Mouse (Mus musculus): ENCODE data around the gene 4930451I11Rik. TPM values are rescaled to one million over a fixed set of nuclear protein-coding genes. Genes with fewer than 3 reads are reported as not detected.

The 4930451I11Rik gene
- total and polyA plus RNA-seq, 3 experiments = not detected

GRCm38 (mm10) chr7:126845516-126845915 is 14.1 kb upstream of the 4930451I11Rik start:
- in situ Hi-C loops (cut with MboI; ENCODE audit: low pct_ligation_motif_present, low pct_unique_long_range_greater_than_20kb, low sequenced_read_pairs) = no loop called here

DNA sequence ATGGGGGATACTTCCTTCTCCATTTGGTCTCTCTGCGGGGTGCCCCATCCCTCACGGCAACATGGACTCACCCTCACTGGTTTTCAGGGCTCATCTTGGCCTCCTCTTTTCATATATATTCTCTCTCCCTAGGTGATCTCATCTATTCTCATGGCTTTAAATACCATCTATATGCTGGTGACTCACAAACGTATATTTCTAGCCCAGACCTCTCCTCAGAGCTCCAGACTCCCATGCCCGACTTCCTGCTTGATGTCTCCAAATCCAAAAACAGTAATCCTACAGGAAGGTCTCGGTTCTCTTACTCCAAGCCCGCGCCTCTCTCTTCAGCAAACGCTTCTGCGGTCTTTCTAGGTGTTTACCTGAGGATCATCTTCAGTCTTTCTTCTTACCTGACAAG is 11.8 kb upstream of the 4930451I11Rik start:
- TF ChIP-seq BHLHE40 (IDR thresholded peaks at IDR 0.05; ENCODE audit: low read depth, low read length) (no peak), ZKSCAN1 (IDR thresholded peaks at IDR 0.05; ENCODE audit: borderline replicate concordance, low read depth, low read length) (no peak), ZNF384 (IDR thresholded peaks at IDR 0.05; ENCODE audit: low read depth, low read length) (no peak), RCOR1 (conservative IDR thresholded peaks at IDR 0.05; ENCODE audit: low read depth, low read length) (no peak), CHD1 (IDR thresholded peaks at IDR 0.05; ENCODE audit: low read depth, low read length) (no peak), GABPA (IDR thresholded peaks at IDR 0.05; ENCODE audit: insufficient replicate concordance, low read depth, low read length) (no peak), POLR2A (IDR thresholded peaks at IDR 0.05; ENCODE audit: low read depth, low read length) (no peak), ETS1 (conservative IDR thresholded peaks at IDR 0.05; ENCODE audit: low read depth, low read length) (no peak), PAX5 (IDR thresholded peaks at IDR 0.05; ENCODE audit: low read length) (no peak), NELFE (IDR thresholded peaks at IDR 0.05; ENCODE audit: low read depth, low read length) (no peak), IRF4 (IDR thresholded peaks at IDR 0.05; ENCODE audit: low read depth, low read length) (no peak), ZC3H11A (IDR thresholded peaks at IDR 0.05; ENCODE audit: low read depth, low read length) (no peak), JUND (conservative IDR thresholded peaks at IDR 0.05; ENCODE audit: low read depth, low read length) (no peak), E2F4 (IDR thresholded peaks at IDR 0.05; ENCODE audit: insufficient replicate concordance, low read depth, low read length) (no peak), HCFC1 (IDR thresholded peaks at IDR 0.05; ENCODE audit: low read depth, low read length) (no peak), MYC (IDR thresholded peaks at IDR 0.05; ENCODE audit: low read depth, low read length) (no peak)
- no peak overlapping the region for H3K9ac ChIP-seq (ENCODE audit: insufficient read depth, low read depth)
- H3K9me3 ChIP-seq (replicated peaks; ENCODE audit: low read length) = peaks cover 8% of the 10 kb centered on the region
- in situ Hi-C loops (cut with MboI; ENCODE audit: low pct_ligation_motif_present, low pct_unique_long_range_greater_than_20kb, low sequenced_read_pairs) (no loop called here), dilution Hi-C loops (cut with MboI; ENCODE audit: extremely low pct_ligation_motif_present, extremely low pct_unique_long_range_greater_than_20kb, low sequenced_read_pairs) (no loop called here)
- DNase-seq (ENCODE audit: extremely low read depth) = no peak
- no peaks in the 10 kb centered on the region for H3K79me2 ChIP-seq (replicated peaks; ENCODE audit: control insufficient read depth, extremely low read depth, insufficient read depth, poor library complexity, severe bottlenecking)
- H3K4me1 ChIP-seq (ENCODE audit: control insufficient read depth in 1 of 2, insufficient read depth in 2 of 2) = no peaks in the 10 kb centered on the region
- H3K36me3 ChIP-seq (replicated peaks in 1 of 2; ENCODE audit: control insufficient read depth in 1 of 2, insufficient read depth in 1 of 2, low read length in 1 of 2) = no peaks in the 10 kb centered on the region
- no peak overlapping the region for H3K4me2 ChIP-seq (ENCODE audit: insufficient read depth, low read depth, poor library complexity, severe bottlenecking)
- no peak overlapping the region for H3K4me3 ChIP-seq (replicated peaks in 1 of 3; ENCODE audit: low read depth in 2 of 3, low read length in 2 of 3, poor library complexity in 1 of 3)
- H3K27me3 ChIP-seq (replicated peaks) = peaks cover 16% of the 10 kb centered on the region
- H3K27ac ChIP-seq (ENCODE audit: insufficient read depth, low read depth) = no peak overlapping the region

More at GRCm38 (mm10) chr7:126845516-126845915, 14.1 kb upstream of the 4930451I11Rik start:
- peaks cover 0 to 6% of the 10 kb centered on the region in 2 experiments; a peak in 1 of 4 replicates for H3K4me1 ChIP-seq (ENCODE audit: control insufficient read depth in 1 of 2, insufficient read depth in 2 of 2)
- H3K9me3 ChIP-seq (replicated peaks; ENCODE audit: low read length) = peaks cover 8% of the 10 kb centered on the region
- no peak overlapping the region for H3K9ac ChIP-seq (ENCODE audit: insufficient read depth, low read depth)
- H3K27ac ChIP-seq (ENCODE audit: insufficient read depth, low read depth) = no peak overlapping the region
- no peak for TF ChIP-seq JUN (IDR thresholded peaks at IDR 0.05; ENCODE audit: insufficient read depth, low read depth, low read length)
- no peak for TF ChIP-seq SMC3 (IDR thresholded peaks at IDR 0.05; ENCODE audit: low read depth, low read length)
- TF ChIP-seq TBP (conservative IDR thresholded peaks at IDR 0.05; ENCODE audit: low read depth, low read length) = no peak
- TF ChIP-seq MAX (IDR thresholded peaks at IDR 0.05; ENCODE audit: low read length) = no peak
- TF ChIP-seq PAX5 (IDR thresholded peaks at IDR 0.05; ENCODE audit: low read length) = no peak
- TF ChIP-seq MAFK (IDR thresholded peaks at IDR 0.05; ENCODE audit: insufficient replicate concordance, low read length) = no peak
- no peak for TF ChIP-seq ZNF384 (IDR thresholded peaks at IDR 0.05; ENCODE audit: low read depth, low read length)
- no peak for TF ChIP-seq POLR2A (IDR thresholded peaks at IDR 0.05; ENCODE audit: low read depth, low read length)
- TF ChIP-seq ZMIZ1 (IDR thresholded peaks at IDR 0.05; ENCODE audit: low read depth, low read length) = no peak
- TF ChIP-seq NELFE (IDR thresholded peaks at IDR 0.05; ENCODE audit: low read depth, low read length) = no peak
- TF ChIP-seq HCFC1 (IDR thresholded peaks at IDR 0.05; ENCODE audit: low read depth, low read length) = no peak
- TF ChIP-seq UBTF (IDR thresholded peaks at IDR 0.05; ENCODE audit: low read depth, low read length) = no peak
- no peak for TF ChIP-seq ETS1 (conservative IDR thresholded peaks at IDR 0.05; ENCODE audit: low read depth, low read length)
- no peak for TF ChIP-seq ZKSCAN1 (IDR thresholded peaks at IDR 0.05; ENCODE audit: borderline replicate concordance, low read depth, low read length)
- no peak for TF ChIP-seq CHD2 (IDR thresholded peaks at IDR 0.05; ENCODE audit: low read length)
- TF ChIP-seq GABPA (IDR thresholded peaks at IDR 0.05; ENCODE audit: insufficient replicate concordance, low read depth, low read length) = no peak
- TF ChIP-seq NRF1 (IDR thresholded peaks at IDR 0.05; ENCODE audit: low read depth, low read length) = no peak
- no peak overlapping the region for H3K4me2 ChIP-seq (ENCODE audit: insufficient read depth, low read depth, poor library complexity, severe bottlenecking)
- dilution Hi-C loops (cut with MboI; ENCODE audit: extremely low pct_ligation_motif_present, extremely low pct_unique_long_range_greater_than_20kb, low sequenced_read_pairs) = no loop called here
- no peak for DNase-seq (ENCODE audit: extremely low read depth)
- peaks cover 0 to 19% of the 10 kb centered on the region in 2 experiments for H3K36me3 ChIP-seq (replicated peaks in 1 of 2; ENCODE audit: control insufficient read depth in 1 of 2, insufficient read depth in 1 of 2, low read length in 1 of 2)
- peaks cover 16% of the 10 kb centered on the region for H3K27me3 ChIP-seq (replicated peaks)
- no peaks in the 10 kb centered on the region for H3K79me2 ChIP-seq (replicated peaks; ENCODE audit: control insufficient read depth, extremely low read depth, insufficient read depth, poor library complexity, severe bottlenecking)
- no peak overlapping the region for H3K4me3 ChIP-seq (replicated peaks in 1 of 3; ENCODE audit: low read depth in 2 of 3, low read length in 2 of 3, poor library complexity in 1 of 3)

Measured in CH12.LX (cell line).